Mouse (Mus musculus) cerebellum, adult 2 months (tissue): ENCODE measurements around the gene Il1a. TPM values are rescaled to one million over a fixed set of nuclear protein-coding genes. Genes with fewer than 3 reads are reported as not detected.

Experiments used
- DNase-seq, 2 experiments: peaks; one replicate each; pipeline ENCODE4 v3.0.0; 2021
- H3K27ac ChIP-seq: fragments of 200-500 bp; 2 replicates; pipeline ENCODE4 v1.5.1; 2012; ENCODE audit warnings: low read length, control low read depth, inconsistent platforms; ENCODE audit not compliant: insufficient read depth
- H3K27me3 ChIP-seq: fragments of 200-500 bp; 2 replicates; pipeline ENCODE4 v1.6.1; 2012; ENCODE audit warnings: inconsistent platforms, mild to moderate bottlenecking, low read length, moderate library complexity; ENCODE audit not compliant: control insufficient read depth, insufficient read depth
- H3K4me1 ChIP-seq: fragments of 200-500 bp; 2 replicates; pipeline ENCODE4 v1.6.1; 2011; ENCODE audit warnings: low read length; ENCODE audit not compliant: control insufficient read depth, insufficient read depth
- H3K4me3 ChIP-seq: fragments of 200-500 bp; replicated peaks from 2 replicates; pipeline ENCODE3; 2011; ENCODE audit warnings: mild to moderate bottlenecking, low read depth, low read length, control low read depth; ENCODE audit not compliant: insufficient read depth
- CTCF ChIP-seq: fragments of 200-500 bp; IDR thresholded peaks from 2 replicates; pipeline ENCODE4 v1.5.1; 2011; ENCODE audit warnings: low read depth, mild to moderate bottlenecking, control low read depth, low read length, moderate library complexity, borderline replicate concordance; ENCODE audit not compliant: insufficient read depth
- POLR2A ChIP-seq: fragments of 200-500 bp; IDR thresholded peaks from 2 replicates; pipeline ENCODE4 v1.6.1; 2011; ENCODE audit warnings: low read length, control low read depth, borderline replicate concordance; ENCODE audit not compliant: insufficient read depth
- WGBS: fragments of 180-500 bp; shearing (Covaris S2); methylation state at CpG from one replicate; pipeline ENCODE4 v1.1.7; 2018; 5-methylcytosine and 5-hydroxymethylcytosine counted together
- polyA plus RNA-seq: library from polyadenylated mRNA; depleted of rRNA; stranded (reverse); fragments of >200 nt; gene quantifications from 2 replicates; pipeline ENCODE4 v1.2.3, GENCODE M21; 2012

Gene Il1a
- polyA plus RNA-seq, 1 experiment: 0.16 TPM

- H3K27me3 ChIP-seq: no peaks in the 10 kb centered on the region
- WGBS: 11% methylated on average over 5 of the region's 5 CpGs
- peaks cover 2% of the 10 kb centered on the region for H3K4me1 ChIP-seq
- H3K4me3 ChIP-seq: no peak overlapping the region
- no peak overlapping the region for H3K27ac ChIP-seq
- TF ChIP-seq POLR2A: no peak
- no peak for TF ChIP-seq CTCF
- no peak for DNase-seq
Observed at GRCm38 (mm10) chr2:129296086-129296485, 13.7 kb downstream of the Il1a start.

GRCm38 (mm10) chr2:129295075-129295474 lies 14.7 kb downstream of the Il1a start:
- H3K27me3 ChIP-seq: no peaks in the 10 kb centered on the region
- DNase-seq: no peak
- no peak overlapping the region for H3K4me3 ChIP-seq
- 83% methylated on average over 5 of the region's 5 CpGs for WGBS
- TF ChIP-seq CTCF (no peak), POLR2A (no peak)
- H3K4me1 ChIP-seq: peaks cover 2% of the 10 kb centered on the region
- H3K27ac ChIP-seq: no peak overlapping the region

- no peaks in the 10 kb centered on the region for H3K4me1 ChIP-seq
- no peak for DNase-seq
- H3K27ac ChIP-seq: no peak overlapping the region
- WGBS: 93% methylated on average over 5 of the region's 5 CpGs
- TF ChIP-seq CTCF (no peak), POLR2A (no peak)
- H3K4me3 ChIP-seq: no peak overlapping the region
- H3K27me3 ChIP-seq: no peaks in the 10 kb centered on the region
Observed at GRCm38 (mm10) chr2:129273823-129274222, 35.9 kb downstream of the Il1a start.

- H3K4me1 ChIP-seq: no peaks in the 10 kb centered on the region
- no peaks in the 10 kb centered on the region for H3K27me3 ChIP-seq
- no peak for TF ChIP-seq CTCF
- no peak for TF ChIP-seq POLR2A
- H3K27ac ChIP-seq: no peak overlapping the region
- DNase-seq: no peak
- 94% methylated on average over 9 of the region's 9 CpGs for WGBS
- no peak overlapping the region for H3K4me3 ChIP-seq
Observed at GRCm38 (mm10) chr2:129270621-129271020, 39.2 kb downstream of the Il1a start.

GRCm38 (mm10) chr2:129269986-129270385 lies 39.8 kb downstream of the Il1a start:
- no peak overlapping the region for H3K27ac ChIP-seq
- WGBS: 84% methylated on average over 5 of the region's 5 CpGs
- no peak for DNase-seq
- TF ChIP-seq CTCF: no peak
- no peak for TF ChIP-seq POLR2A
- no peak overlapping the region for H3K4me3 ChIP-seq
- no peaks in the 10 kb centered on the region for H3K4me1 ChIP-seq
- no peaks in the 10 kb centered on the region for H3K27me3 ChIP-seq

- 91% methylated on average over 12 of the region's 12 CpGs for WGBS
- no peak for TF ChIP-seq CTCF
- TF ChIP-seq POLR2A: no peak
- Histone ChIP-seq H3K4me1 (no peaks in the 10 kb centered on the region), H3K27ac (no peak overlapping the region), H3K4me3 (no peak overlapping the region), H3K27me3 (no peaks in the 10 kb centered on the region)
- DNase-seq: no peak
Observed at GRCm38 (mm10) chr2:129269161-129269643, 40.6 kb downstream of the Il1a start.

GRCm38 (mm10) chr2:129267738-129268137 lies 42.0 kb downstream of the Il1a start:
- no peak for TF ChIP-seq CTCF
- no peak for TF ChIP-seq POLR2A
- Histone ChIP-seq H3K27me3 (no peaks in the 10 kb centered on the region), H3K27ac (no peak overlapping the region), H3K4me3 (no peak overlapping the region), H3K4me1 (no peaks in the 10 kb centered on the region)
- WGBS: 95% methylated on average over 5 of the region's 5 CpGs
- no peak for DNase-seq

GRCm38 (mm10) chr2:129265316-129265715 lies 44.5 kb downstream of the Il1a start:
- Histone ChIP-seq H3K27ac (no peak overlapping the region), H3K27me3 (no peaks in the 10 kb centered on the region), H3K4me3 (no peak overlapping the region), H3K4me1 (no peaks in the 10 kb centered on the region)
- 97% methylated on average over 7 of the region's 7 CpGs for WGBS
- no peak for TF ChIP-seq POLR2A
- TF ChIP-seq CTCF: no peak
- DNase-seq: no peak

- Histone ChIP-seq H3K4me1 (no peaks in the 10 kb centered on the region), H3K27ac (no peak overlapping the region), H3K4me3 (no peak overlapping the region), H3K27me3 (no peaks in the 10 kb centered on the region)
- WGBS: 67% methylated on average over 5 of the region's 5 CpGs
- TF ChIP-seq POLR2A (no peak), CTCF (no peak)
- DNase-seq: no peak
Observed at GRCm38 (mm10) chr2:129263073-129263472, 46.7 kb downstream of the Il1a start.
